Mouse (Mus musculus): ENCODE data around the gene Gpr137c. TPM values are rescaled to one million over a fixed set of nuclear protein-coding genes. Genes with fewer than 3 reads are reported as not detected.
A peak's percentile ranks its signal among the peaks of the same experiment; 100 is the strongest.

Gpr137c gene
- polyA plus RNA-seq, 1 experiment, result 28.2 TPM

- no peak for DNase-seq (ENCODE audit: low read depth)
- no peak for TF ChIP-seq POLR2A (IDR thresholded peaks at IDR 0.05; ENCODE audit: borderline replicate concordance, extremely low read depth, insufficient read depth, insufficient read length, poor library complexity, severe bottlenecking)
- no peak for TF ChIP-seq CTCF (IDR thresholded peaks at IDR 0.05; ENCODE audit: borderline replicate concordance, extremely low read depth, insufficient read depth, insufficient read length)
Observed at GRCm38 (mm10) chr14:45217693-45218092, 1.8 kb upstream of the Gpr137c start.

DNA sequence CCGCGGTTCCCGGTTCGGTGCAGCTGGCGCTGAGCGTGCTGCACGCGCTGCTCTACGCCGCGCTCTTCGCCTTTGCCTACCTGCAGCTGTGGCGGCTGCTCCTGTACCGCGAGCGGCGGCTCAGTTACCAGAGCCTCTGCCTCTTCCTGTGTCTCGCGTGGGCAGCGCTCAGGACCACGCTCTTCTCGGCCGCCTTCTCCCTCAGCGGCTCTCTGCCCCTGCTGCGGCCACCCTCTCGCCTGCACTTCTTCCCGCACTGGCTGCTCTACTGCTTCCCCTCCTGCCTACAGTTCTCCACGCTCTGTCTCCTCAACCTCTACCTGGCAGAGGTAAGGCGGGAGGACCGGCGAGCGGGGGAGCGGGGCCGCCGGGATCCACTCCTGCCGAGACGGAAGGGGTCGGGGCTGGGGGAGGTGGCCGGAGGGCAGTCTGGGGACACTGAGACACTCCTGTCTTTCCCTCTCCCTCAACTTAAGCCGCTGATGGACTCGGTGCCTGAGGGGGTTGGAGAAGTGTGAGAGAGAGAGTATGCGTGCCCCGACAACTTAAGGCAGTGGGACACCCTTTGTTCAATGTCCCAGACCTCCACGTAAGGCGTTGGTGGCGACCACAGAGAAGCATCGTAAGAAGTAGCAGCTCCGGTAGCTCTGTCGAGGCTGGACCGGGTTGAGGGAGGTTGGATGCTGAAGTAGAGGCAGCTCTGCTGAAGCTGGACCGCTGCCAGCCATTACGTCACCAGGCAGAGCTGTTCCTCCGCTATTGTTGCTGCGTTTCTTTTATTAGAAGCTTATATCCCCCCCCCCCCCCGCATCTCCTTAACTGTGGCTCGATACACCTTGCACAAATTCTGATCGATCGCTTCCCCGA is 806 bp downstream of the Gpr137c start, which contains the start of gene Txndc16:
Gene Txndc16 (minus strand): TSS at position 239 of the 867 bp plus-strand sequence.
- TF ChIP-seq CTCF (IDR thresholded peaks at IDR 0.05; ENCODE audit: borderline replicate concordance, extremely low read depth, insufficient read depth, insufficient read length), result no peak
- TF ChIP-seq POLR2A (IDR thresholded peaks at IDR 0.05; ENCODE audit: borderline replicate concordance, extremely low read depth, insufficient read depth, insufficient read length, poor library complexity, severe bottlenecking), result peak; percentile 39; the same call in 1 of the 2 replicates
- DNase-seq (ENCODE audit: low read depth), result peak; percentile 97

DNA sequence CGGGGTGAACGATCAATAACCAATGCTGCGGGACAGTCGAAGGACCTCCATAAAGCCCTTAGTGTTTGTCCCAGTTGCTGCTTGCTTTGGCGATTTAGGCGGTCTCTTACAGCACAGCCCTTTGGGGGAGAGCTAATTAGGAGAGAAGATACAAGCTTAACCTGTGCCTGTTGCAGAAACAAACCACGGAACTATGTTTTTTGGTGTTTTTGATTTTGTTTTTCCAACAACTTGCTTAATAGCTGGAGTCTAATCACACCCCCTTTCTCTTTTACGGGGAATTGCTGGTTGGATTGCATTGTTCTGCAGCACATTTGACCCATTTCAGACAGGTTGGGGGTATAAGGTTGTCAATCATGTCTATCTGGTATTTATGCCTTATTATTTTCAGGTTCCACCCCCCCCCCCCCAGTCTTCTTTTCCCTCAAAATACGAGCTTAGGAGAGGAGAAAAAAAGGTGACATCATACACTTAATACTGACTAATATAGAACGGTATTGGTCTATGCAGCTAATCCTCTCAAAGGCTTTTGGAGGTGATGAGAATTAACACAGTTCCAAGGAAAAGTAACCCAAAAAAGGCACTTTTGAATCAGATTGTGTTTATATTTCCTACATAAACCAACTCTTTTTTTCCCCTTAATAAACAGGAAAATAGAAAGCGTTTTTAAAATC is 1.6 kb downstream of the Gpr137c start:
- no peak for DNase-seq (ENCODE audit: low read depth)
- TF ChIP-seq CTCF (IDR thresholded peaks at IDR 0.05; ENCODE audit: borderline replicate concordance, extremely low read depth, insufficient read depth, insufficient read length) (no peak), POLR2A (IDR thresholded peaks at IDR 0.05; ENCODE audit: borderline replicate concordance, extremely low read depth, insufficient read depth, insufficient read length, poor library complexity, severe bottlenecking) (no peak)

DNA sequence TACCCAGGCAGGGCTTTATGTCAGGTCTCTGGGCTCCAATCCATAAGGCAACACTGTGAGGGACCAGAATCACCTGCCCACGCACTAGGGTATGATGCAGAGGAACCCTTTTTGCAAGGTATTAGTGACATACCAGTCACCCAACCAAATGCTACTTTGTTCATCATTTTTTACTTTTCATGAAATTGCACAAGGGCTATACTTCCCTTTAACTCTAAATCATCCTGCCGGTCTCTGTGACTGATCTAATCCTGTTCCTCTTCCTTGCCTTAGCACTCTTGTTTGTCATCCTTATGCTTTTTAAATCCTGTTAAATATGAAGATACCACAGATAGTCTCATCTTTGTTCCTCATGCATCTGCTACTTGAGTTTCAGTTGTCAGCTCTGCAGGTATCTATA is 19.5 kb downstream of the Gpr137c start:
- TF ChIP-seq POLR2A (IDR thresholded peaks at IDR 0.05; ENCODE audit: borderline replicate concordance, extremely low read depth, insufficient read depth, insufficient read length, poor library complexity, severe bottlenecking), result no peak
- TF ChIP-seq CTCF (IDR thresholded peaks at IDR 0.05; ENCODE audit: borderline replicate concordance, extremely low read depth, insufficient read depth, insufficient read length), result no peak
- no peak for DNase-seq (ENCODE audit: low read depth)

DNA sequence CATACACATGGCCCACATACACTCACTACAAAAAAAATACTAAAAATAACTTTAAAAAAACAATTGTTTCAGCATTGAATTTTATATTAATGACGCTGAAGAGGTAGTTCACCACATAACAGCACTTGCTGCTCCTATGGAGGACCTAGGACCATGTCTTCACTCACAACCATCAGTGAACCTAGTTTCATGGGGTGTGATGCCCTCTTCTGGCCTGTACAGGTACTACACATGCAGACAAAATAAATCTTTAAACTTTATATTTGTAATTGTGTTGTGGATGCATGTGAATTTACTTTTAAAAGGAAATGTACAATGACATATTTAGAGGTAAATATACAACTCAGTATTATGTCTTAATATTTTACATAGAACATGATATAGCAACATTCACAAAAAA is 22.1 kb downstream of the Gpr137c start:
- no peak for DNase-seq (ENCODE audit: low read depth)
- no peak for TF ChIP-seq POLR2A (IDR thresholded peaks at IDR 0.05; ENCODE audit: borderline replicate concordance, extremely low read depth, insufficient read depth, insufficient read length, poor library complexity, severe bottlenecking)
- TF ChIP-seq CTCF (IDR thresholded peaks at IDR 0.05; ENCODE audit: borderline replicate concordance, extremely low read depth, insufficient read depth, insufficient read length), result peak; percentile 40; the same call in 1 of the 2 replicates

DNA sequence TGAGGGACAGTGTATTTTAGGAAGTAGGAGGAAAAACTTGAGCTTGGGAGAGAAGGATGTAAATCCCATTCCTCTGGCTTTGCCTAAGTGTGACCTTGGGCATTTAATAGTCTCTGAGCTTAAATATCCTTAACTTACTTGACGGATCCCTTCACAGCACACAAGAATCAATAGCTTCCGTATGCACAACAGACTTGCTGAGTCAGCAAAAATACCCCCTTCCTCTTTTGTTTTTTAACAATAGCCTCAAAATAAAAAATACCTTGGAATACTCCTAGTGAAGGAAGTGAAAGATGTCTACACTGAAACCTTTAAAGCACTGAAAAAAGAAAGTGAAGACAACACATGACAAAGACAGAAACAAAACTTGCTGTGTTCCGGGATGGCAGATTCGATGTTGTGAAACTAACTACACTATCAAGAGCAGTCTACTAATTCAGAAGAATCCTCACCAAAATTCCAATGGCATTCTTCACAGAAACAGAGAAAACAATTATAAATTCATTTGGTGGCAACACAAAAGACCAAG is 32.1 kb downstream of the Gpr137c start:
- TF ChIP-seq CTCF (IDR thresholded peaks at IDR 0.05; ENCODE audit: borderline replicate concordance, extremely low read depth, insufficient read depth, insufficient read length) (no peak), POLR2A (IDR thresholded peaks at IDR 0.05; ENCODE audit: borderline replicate concordance, extremely low read depth, insufficient read depth, insufficient read length, poor library complexity, severe bottlenecking) (no peak)
- DNase-seq (ENCODE audit: low read depth), result no peak

DNA sequence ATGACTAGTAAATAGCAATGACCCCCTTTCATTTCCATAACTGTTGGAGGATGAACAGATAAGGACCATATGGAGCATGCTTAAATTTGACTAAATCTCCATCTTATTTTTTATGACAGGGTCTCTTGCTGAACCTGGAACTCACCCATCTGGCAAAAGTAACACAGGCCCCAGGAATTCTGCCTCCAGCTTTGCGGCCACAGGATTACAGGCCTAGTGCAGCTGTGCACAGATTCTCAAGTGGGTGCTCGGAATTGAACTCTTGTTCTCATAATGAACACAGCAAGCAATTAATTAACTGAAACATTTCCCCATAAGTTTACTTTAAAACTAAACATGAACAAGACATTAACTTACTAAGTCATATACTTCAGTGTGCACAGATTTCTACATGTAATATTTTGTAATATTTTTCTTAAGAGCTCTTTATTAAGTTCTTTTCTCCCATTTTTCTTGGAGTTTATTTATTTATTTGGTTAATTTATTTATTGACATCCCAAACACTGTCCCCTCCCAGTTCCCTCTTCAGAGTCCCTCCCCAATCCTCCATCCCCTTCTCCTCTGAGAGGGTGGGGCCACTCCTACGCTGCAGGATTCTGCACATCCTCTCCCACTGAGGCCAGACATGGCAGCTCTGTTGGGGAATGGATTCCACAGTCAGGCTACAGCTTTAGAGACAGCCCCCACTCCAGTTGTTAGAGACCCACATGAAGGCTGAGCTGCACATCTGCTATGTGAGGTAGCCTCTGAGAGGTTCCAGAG is 44.5 kb downstream of the Gpr137c start:
- no peak for DNase-seq (ENCODE audit: low read depth)
- TF ChIP-seq CTCF (IDR thresholded peaks at IDR 0.05; ENCODE audit: borderline replicate concordance, extremely low read depth, insufficient read depth, insufficient read length) (no peak), POLR2A (IDR thresholded peaks at IDR 0.05; ENCODE audit: borderline replicate concordance, extremely low read depth, insufficient read depth, insufficient read length, poor library complexity, severe bottlenecking) (no peak)

DNA sequence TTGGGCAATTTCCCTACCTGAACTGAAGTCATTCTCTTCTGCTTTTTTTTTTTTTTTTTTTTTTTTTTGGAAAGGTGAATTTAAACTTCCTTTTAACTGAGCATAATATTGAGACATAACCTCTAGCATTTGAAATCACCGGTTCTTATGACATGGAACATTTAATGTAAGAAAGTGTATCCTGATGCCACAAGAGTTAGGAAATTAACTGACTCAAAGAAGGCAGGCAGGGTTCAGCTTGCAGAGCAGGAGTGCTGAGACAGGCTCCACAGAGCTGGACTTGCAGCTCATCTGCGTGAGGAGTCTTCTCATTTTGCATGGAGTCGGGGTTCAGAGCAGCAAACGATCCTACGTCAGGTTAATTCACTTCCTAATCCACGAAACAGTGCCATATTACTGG is 56.3 kb downstream of the Gpr137c start:
- no peak for TF ChIP-seq CTCF (IDR thresholded peaks at IDR 0.05; ENCODE audit: borderline replicate concordance, extremely low read depth, insufficient read depth, insufficient read length)
- TF ChIP-seq POLR2A (IDR thresholded peaks at IDR 0.05; ENCODE audit: borderline replicate concordance, extremely low read depth, insufficient read depth, insufficient read length, poor library complexity, severe bottlenecking), result no peak
- no peak for DNase-seq (ENCODE audit: low read depth)

- TF ChIP-seq CTCF (IDR thresholded peaks at IDR 0.05; ENCODE audit: borderline replicate concordance, extremely low read depth, insufficient read depth, insufficient read length) (no peak), POLR2A (IDR thresholded peaks at IDR 0.05; ENCODE audit: borderline replicate concordance, extremely low read depth, insufficient read depth, insufficient read length, poor library complexity, severe bottlenecking) (no peak)
- DNase-seq (ENCODE audit: low read depth), result no peak
Observed at GRCm38 (mm10) chr14:45282066-45282465, 62.5 kb downstream of the Gpr137c start.

DNA sequence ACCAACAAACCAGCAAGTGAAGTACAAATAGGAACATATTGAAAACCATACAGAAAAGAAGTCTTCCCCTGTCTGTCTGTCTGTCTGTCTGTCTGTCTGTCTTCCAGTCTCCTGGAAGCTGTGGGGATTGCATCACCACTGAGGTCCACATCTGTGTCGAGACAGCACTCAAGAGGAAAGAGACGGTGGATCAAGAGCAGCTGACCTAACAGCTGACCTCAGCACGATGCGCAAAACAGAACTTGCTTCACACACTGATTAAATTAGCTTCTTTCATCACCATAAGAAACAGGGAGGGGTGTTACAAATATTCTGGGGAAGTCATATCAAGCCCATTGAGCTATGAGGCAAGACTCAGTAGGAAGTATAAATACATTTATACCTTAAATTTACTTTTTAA is 72.1 kb downstream of the Gpr137c start:
- DNase-seq (ENCODE audit: low read depth), result no peak
- TF ChIP-seq CTCF (IDR thresholded peaks at IDR 0.05; ENCODE audit: borderline replicate concordance, extremely low read depth, insufficient read depth, insufficient read length) (no peak), POLR2A (IDR thresholded peaks at IDR 0.05; ENCODE audit: borderline replicate concordance, extremely low read depth, insufficient read depth, insufficient read length, poor library complexity, severe bottlenecking) (no peak)

- TF ChIP-seq CTCF (IDR thresholded peaks at IDR 0.05; ENCODE audit: borderline replicate concordance, extremely low read depth, insufficient read depth, insufficient read length) (no peak), POLR2A (IDR thresholded peaks at IDR 0.05; ENCODE audit: borderline replicate concordance, extremely low read depth, insufficient read depth, insufficient read length, poor library complexity, severe bottlenecking) (no peak)
Observed at GRCm38 (mm10) chr14:45303939-45304338, 84.4 kb downstream of the Gpr137c start.

More at GRCm38 (mm10) chr14:45303939-45304338, 84.4 kb downstream of the Gpr137c start:
- DNase-seq (ENCODE audit: low read depth), result peak; percentile 80
